Mouse (Mus musculus): ENCODE results near the gene Fkbp7. TPM values are rescaled to one million over a fixed set of nuclear protein-coding genes. Genes with fewer than 3 reads are reported as not detected.

Fkbp7 gene
- total RNA-seq, 2 experiments from 2014 or later = 8.1 to 12.3 TPM

Other genes starting within 250 kb of the Fkbp7 start
- gene Prkra, start 25.1 kb downstream of the Fkbp7 start, total RNA-seq (2015) = 29.5 and 32.9 TPM in 2 replicates
- gene Prkra, start 25.1 kb downstream of the Fkbp7 start, total RNA-seq (2017) = 14.5 and 17.3 TPM in 2 replicates
- 0.14 TPM in 1 of 2 replicates, not detected in the other for gene Pjvk, start 24.6 kb downstream of the Fkbp7 start, total RNA-seq (2015)
- 0.40 and 1.6 TPM in 2 replicates for gene Pjvk, start 24.6 kb downstream of the Fkbp7 start, total RNA-seq (2017)
- gene Plekha3, start 2.2 kb upstream of the Fkbp7 start, total RNA-seq (2015) = 29.7 and 33.4 TPM in 2 replicates
- gene Plekha3, start 2.2 kb upstream of the Fkbp7 start, total RNA-seq (2017) = 16.3 and 20.3 TPM in 2 replicates